Mouse (Mus musculus): ENCODE measurements around the gene Klhl31. TPM values are rescaled to one million over a fixed set of nuclear protein-coding genes. Genes with fewer than 3 reads are reported as not detected.

Gene Klhl31
- polyA plus RNA-seq, 1 experiment from 2014 or later, result 3.3 TPM

DNA sequence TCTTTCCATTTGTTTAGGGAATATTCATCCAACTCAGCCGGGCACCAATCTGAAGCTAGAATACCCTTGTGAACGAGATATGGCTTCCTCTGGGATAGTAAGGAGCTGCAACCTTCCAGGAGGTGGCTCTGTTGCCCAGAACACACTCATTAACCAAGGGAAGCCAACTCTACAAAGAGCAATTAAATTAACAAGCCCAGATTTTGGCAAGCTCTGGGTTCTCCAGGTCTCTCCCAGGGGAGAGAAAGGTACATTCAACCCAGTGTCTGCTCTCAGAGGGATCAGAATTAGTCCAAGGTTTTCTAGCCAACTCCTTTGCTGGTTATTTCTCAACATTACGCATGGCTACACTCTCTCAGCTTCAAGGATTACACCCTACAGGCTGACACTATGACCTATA lies 26.6 kb downstream of the Klhl31 start:
- 66% methylated on average over 3 of the region's 3 CpGs for WGBS

DNA sequence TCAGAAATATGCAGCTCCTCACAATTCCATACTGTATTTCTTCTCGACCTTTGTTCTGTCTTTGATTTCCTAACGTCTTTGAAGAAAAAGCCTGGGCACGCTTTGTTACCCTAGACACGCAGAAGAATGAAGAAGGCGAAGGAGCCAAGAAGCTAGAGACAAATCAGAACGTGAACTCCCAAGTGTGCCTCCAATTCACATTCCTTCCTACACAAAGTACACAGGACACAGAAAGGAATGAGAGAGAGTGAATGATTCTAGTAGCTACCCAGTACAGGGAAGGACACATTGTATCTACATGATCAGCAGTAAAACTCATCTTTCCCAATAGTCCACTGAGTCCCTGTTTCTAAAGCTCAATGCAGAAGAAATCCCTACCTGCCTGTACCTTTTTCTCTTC lies 33.8 kb downstream of the Klhl31 start:
- Histone ChIP-seq H3K36me3 (no peaks in the 10 kb centered on the region), H3K4me2 (no peak overlapping the region), H3K4me1 (replicated peaks) (no peaks in the 10 kb centered on the region), H3K4me3 (replicated peaks) (no peak overlapping the region), H3K27ac (no peak overlapping the region), H3K27me3 (no peaks in the 10 kb centered on the region), H3K9me3 (peaks cover 6% of the 10 kb centered on the region; the same call in 1 of the 2 replicates), H3K9ac (replicated peaks) (no peak overlapping the region)
- 83% methylated on average over 6 of the region's 6 CpGs for WGBS
- ATAC-seq (ENCODE audit: insufficient number of reproducible peaks, insufficient read depth, low FRiP score, low TSS enrichment, low read depth), result no peak

More for the DNA sequence above, 26.6 kb downstream of the Klhl31 start:
- no peaks in the 10 kb centered on the region for H3K36me3 ChIP-seq
- no peak for ATAC-seq (ENCODE audit: insufficient number of reproducible peaks, insufficient read depth, low FRiP score, low TSS enrichment, low read depth)
- H3K9ac ChIP-seq (replicated peaks), result no peak overlapping the region
- no peak overlapping the region for H3K4me3 ChIP-seq (replicated peaks)
- H3K4me1 ChIP-seq (replicated peaks), result no peaks in the 10 kb centered on the region
- H3K27me3 ChIP-seq, result no peaks in the 10 kb centered on the region
- H3K4me2 ChIP-seq, result no peak overlapping the region
- H3K9me3 ChIP-seq, result no peaks in the 10 kb centered on the region
- H3K27ac ChIP-seq, result no peak overlapping the region

DNA sequence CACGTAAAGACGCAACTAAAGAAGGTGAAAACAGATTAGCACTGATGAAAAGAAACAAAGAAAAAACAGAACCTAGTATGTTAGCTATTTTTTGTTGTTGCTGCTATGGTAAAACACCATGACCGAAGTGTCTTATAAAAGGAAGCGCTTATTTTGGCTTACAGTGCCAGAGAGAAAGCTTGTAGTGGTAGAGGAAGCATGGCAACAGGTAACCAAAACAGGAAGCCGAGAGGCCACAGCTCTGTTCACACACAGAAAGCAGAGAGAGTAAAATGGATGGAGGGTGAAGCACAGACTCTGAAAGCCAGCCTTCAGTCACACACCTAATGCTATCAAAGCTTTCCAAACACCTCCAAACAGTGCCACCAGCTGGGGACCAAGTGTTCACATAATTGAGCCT lies 34.7 kb downstream of the Klhl31 start:
- H3K4me3 ChIP-seq (replicated peaks), result no peak overlapping the region
- no peak overlapping the region for H3K27ac ChIP-seq
- H3K36me3 ChIP-seq, result no peaks in the 10 kb centered on the region
- no peaks in the 10 kb centered on the region for H3K27me3 ChIP-seq
- no peak overlapping the region for H3K9ac ChIP-seq (replicated peaks)
- ATAC-seq (ENCODE audit: insufficient number of reproducible peaks, insufficient read depth, low FRiP score, low TSS enrichment, low read depth), result no peak
- 94% methylated on average over 5 of the region's 5 CpGs for WGBS
- no peaks in the 10 kb centered on the region for H3K4me1 ChIP-seq (replicated peaks)
- peaks cover 6% of the 10 kb centered on the region; the same call in 1 of the 2 replicates for H3K9me3 ChIP-seq
- H3K4me2 ChIP-seq, result no peak overlapping the region

DNA sequence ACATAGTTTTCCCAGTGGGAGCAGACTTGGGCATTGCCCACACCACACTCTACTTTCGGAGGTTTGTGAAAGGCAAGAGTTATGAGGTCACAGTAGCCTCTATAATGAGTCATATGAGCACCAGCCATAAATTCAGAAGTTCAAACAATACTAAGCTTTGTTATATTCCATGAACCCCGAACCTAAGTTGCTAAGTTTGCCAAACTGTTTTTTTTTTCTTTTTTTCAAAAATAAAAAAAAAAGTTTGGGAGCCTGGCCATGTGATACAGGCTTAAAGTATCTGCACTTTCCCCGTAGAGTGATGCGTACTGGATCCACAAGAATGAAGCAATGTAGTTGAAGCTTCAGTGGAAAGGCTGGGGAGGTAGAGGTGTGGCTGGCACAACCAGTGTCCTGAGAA lies 36.9 kb downstream of the Klhl31 start:
- Histone ChIP-seq H3K36me3 (no peaks in the 10 kb centered on the region), H3K27ac (no peak overlapping the region), H3K4me1 (replicated peaks) (no peaks in the 10 kb centered on the region), H3K27me3 (no peaks in the 10 kb centered on the region), H3K4me3 (replicated peaks) (no peak overlapping the region), H3K9ac (replicated peaks) (no peak overlapping the region), H3K9me3 (peaks cover 6% of the 10 kb centered on the region; the same call in 1 of the 2 replicates), H3K4me2 (no peak overlapping the region)
- 82% methylated on average over 4 of the region's 4 CpGs for WGBS
- ATAC-seq (ENCODE audit: insufficient number of reproducible peaks, insufficient read depth, low FRiP score, low TSS enrichment, low read depth), result no peak

DNA sequence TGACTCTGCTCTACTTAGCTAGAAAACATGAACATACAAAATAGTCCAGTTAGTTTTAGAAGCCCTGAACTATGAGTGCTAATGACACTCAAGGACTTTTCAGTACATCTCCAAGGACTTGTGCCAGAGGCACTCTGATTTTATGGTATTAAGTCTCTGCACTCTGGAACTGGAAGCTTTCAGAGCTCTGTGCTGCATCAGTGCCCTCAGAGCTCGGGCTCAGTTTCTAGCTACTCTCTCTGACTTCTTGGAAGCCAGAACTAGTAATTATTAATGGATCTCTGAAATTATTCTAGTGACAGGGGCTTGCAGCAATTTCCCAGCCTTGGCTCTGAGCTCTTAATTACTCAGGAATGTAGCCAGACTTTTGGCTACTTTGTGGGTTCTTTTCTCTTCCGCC lies 37.7 kb downstream of the Klhl31 start:
- no peak for ATAC-seq (ENCODE audit: insufficient number of reproducible peaks, insufficient read depth, low FRiP score, low TSS enrichment, low read depth)
- 71% methylated on average over 2 of the region's 2 CpGs for WGBS
- H3K9me3 ChIP-seq, result peaks cover 6% of the 10 kb centered on the region; the same call in 1 of the 2 replicates

DNA sequence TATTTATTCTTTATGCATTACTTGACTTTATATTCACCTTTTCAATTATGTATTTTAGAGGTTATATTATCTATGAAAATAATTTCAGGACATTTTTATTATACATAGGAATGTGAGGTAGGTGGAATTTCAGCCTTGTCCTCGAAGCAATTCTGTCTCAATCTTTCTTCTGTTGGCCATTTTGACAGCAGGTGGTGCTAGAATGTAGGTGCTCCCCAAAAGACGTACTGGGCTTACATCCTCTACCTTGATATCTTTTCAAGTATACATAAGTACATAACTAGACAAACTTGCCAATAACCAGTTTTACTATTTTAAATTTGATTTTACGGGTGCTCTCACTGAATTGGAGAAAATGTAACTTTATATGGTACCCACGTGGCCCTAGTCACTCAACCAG lies 48.6 kb downstream of the Klhl31 start:
- Histone ChIP-seq H3K9ac (replicated peaks) (no peak overlapping the region), H3K27ac (no peak overlapping the region), H3K27me3 (no peaks in the 10 kb centered on the region), H3K4me2 (no peak overlapping the region), H3K9me3 (no peaks in the 10 kb centered on the region), H3K36me3 (no peaks in the 10 kb centered on the region), H3K4me1 (replicated peaks) (no peaks in the 10 kb centered on the region), H3K4me3 (replicated peaks) (no peak overlapping the region)
- no peak for ATAC-seq (ENCODE audit: insufficient number of reproducible peaks, insufficient read depth, low FRiP score, low TSS enrichment, low read depth)
- 80% methylated on average over 4 of the region's 4 CpGs for WGBS

More for the DNA sequence above, 37.7 kb downstream of the Klhl31 start:
- no peak overlapping the region for H3K4me2 ChIP-seq
- H3K4me1 ChIP-seq (replicated peaks), result no peaks in the 10 kb centered on the region
- H3K4me3 ChIP-seq (replicated peaks), result no peak overlapping the region
- no peaks in the 10 kb centered on the region for H3K27me3 ChIP-seq
- H3K9ac ChIP-seq (replicated peaks), result no peak overlapping the region
- H3K27ac ChIP-seq, result no peak overlapping the region
- no peaks in the 10 kb centered on the region for H3K36me3 ChIP-seq

DNA sequence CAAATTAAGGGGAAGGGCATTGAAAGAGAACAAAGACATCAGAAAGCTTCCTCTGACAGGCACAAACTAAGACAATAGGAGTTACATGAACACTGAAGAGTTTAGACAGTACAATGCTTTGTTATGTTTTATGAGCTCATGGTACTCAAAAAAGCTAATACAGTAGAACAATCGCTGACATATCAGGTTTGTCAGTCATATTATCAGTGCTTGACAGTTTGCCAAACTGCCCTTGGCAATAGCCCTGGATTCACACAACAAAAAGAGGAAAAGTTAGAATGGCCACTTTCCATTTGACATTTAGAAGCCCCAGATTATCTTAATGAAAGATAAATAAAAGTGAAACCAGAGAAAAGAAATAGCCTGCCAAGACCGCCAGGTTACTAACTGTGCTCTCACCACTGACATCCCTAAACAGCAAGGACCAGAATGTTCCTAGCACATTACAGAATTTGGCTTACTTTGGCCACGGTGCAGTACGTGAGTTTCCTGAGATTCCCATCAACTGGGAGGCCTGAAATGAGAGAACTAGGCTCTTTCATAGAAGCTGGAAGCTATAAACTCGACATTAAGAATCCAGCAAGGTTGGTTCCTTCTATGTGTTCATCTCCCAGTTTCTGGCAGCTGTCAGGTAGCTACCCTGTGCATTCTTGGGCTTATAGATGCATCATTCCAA lies 49.7 kb downstream of the Klhl31 start:
- Histone ChIP-seq H3K4me1 (replicated peaks) (no peaks in the 10 kb centered on the region), H3K4me2 (no peak overlapping the region), H3K9ac (replicated peaks) (no peak overlapping the region), H3K36me3 (no peaks in the 10 kb centered on the region), H3K9me3 (no peaks in the 10 kb centered on the region), H3K27ac (no peak overlapping the region), H3K4me3 (replicated peaks) (no peak overlapping the region), H3K27me3 (no peaks in the 10 kb centered on the region)
- ATAC-seq (ENCODE audit: insufficient number of reproducible peaks, insufficient read depth, low FRiP score, low TSS enrichment, low read depth), result no peak
- WGBS, result 86% methylated on average over 5 of the region's 5 CpGs

DNA sequence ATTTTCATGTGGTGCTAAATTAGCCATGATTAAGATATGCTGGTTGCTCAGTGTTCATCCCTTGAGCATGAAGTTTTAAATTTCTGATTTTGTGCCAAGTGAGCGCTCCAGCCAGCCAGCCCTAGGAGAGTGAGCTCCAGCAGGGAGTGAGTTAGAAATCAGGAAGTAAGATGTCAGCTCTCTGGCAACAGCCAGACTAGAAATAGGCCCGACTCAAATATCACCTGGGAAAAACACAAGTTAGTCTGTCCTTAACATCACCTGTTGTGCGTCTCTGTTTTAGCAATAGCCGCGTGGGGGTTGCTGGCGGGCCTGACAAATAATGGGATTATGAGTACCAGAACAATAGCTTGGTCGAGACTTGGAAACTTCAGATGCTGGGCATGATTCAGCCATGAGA lies 56.4 kb downstream of the Klhl31 start:
- H3K27me3 ChIP-seq, result no peaks in the 10 kb centered on the region
- H3K9me3 ChIP-seq, result no peaks in the 10 kb centered on the region
- H3K4me1 ChIP-seq (replicated peaks), result no peaks in the 10 kb centered on the region
- 87% methylated on average over 7 of the region's 7 CpGs for WGBS
- no peak for ATAC-seq (ENCODE audit: insufficient number of reproducible peaks, insufficient read depth, low FRiP score, low TSS enrichment, low read depth)
- no peak overlapping the region for H3K4me2 ChIP-seq
- H3K27ac ChIP-seq, result no peak overlapping the region
- no peak overlapping the region for H3K9ac ChIP-seq (replicated peaks)
- H3K36me3 ChIP-seq, result no peaks in the 10 kb centered on the region
- H3K4me3 ChIP-seq (replicated peaks), result no peak overlapping the region

DNA sequence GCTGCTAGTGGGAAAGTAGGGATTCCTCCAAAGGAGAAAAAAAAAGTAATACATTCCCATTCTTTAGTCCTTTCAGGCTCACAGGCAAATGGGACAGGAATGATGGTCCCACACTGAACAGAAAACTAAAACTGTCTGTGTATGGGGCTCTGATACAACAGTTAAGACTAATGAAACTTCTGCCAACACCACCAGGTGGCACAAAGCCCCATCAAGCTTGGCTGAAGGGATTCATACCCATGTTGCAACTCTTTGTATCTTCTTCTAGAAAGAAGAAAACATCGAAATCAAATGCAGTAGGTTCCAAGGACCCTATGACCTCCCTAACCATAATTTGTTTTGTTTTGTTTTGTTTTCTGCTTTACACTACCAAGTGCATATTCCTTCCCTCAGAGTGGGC lies 57.1 kb downstream of the Klhl31 start:
- H3K9me3 ChIP-seq, result no peaks in the 10 kb centered on the region
- WGBS, result 87% methylated on average over 1 of the region's 1 CpGs

DNA sequence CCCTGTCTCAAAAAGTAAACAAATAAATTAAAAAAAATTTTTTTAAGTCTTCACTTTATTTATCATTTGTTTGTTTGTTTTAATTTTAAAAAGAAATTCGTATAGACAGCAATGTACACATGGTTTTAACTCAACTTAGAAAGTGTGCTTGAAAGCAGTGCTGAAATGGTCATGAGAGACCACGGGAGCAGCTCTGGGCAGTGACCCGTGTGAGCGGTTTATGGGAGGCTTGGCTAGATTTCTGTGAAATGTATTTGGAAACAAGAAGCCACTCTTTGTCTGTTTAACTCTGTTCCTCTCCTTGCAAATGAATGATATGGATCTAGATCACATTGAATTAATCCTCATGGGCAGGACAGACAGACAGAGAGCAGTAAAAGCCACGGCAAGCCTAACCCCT lies 59.3 kb downstream of the Klhl31 start:
- Histone ChIP-seq H3K9ac (replicated peaks) (no peak overlapping the region), H3K4me2 (no peak overlapping the region), H3K4me1 (replicated peaks) (no peaks in the 10 kb centered on the region), H3K4me3 (replicated peaks) (no peak overlapping the region), H3K27ac (no peak overlapping the region), H3K27me3 (no peaks in the 10 kb centered on the region), H3K9me3 (no peaks in the 10 kb centered on the region), H3K36me3 (no peaks in the 10 kb centered on the region)
- 78% methylated on average over 5 of the region's 5 CpGs for WGBS
- ATAC-seq (ENCODE audit: insufficient number of reproducible peaks, insufficient read depth, low FRiP score, low TSS enrichment, low read depth), result no peak

More for the DNA sequence above, 57.1 kb downstream of the Klhl31 start:
- no peaks in the 10 kb centered on the region for H3K4me1 ChIP-seq (replicated peaks)
- H3K4me2 ChIP-seq, result no peak overlapping the region
- no peak overlapping the region for H3K27ac ChIP-seq
- H3K9ac ChIP-seq (replicated peaks), result no peak overlapping the region
- H3K27me3 ChIP-seq, result no peaks in the 10 kb centered on the region
- no peaks in the 10 kb centered on the region for H3K36me3 ChIP-seq
- no peak for ATAC-seq (ENCODE audit: insufficient number of reproducible peaks, insufficient read depth, low FRiP score, low TSS enrichment, low read depth)
- no peak overlapping the region for H3K4me3 ChIP-seq (replicated peaks)

DNA sequence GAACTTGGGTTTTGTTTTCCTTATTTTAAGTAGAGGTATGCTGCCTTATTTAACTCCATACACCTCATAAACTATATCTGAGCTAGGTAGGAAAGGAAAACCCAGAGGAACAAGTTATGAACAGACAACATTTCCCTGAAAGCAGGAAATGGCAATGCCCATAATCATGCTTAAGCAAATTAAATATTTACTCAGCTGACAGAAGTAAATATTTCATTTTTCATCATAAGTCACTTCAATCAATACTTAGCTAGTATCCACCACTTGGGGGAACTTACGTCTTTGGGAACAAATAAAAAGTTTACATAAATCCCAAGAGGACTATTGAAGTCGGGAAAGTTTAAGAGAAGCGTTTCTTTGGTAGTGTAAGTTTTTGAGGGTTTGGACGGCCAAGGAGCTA lies 67.2 kb downstream of the Klhl31 start:
- no peaks in the 10 kb centered on the region for H3K27me3 ChIP-seq
- 72% methylated on average over 4 of the region's 4 CpGs for WGBS
- ATAC-seq (ENCODE audit: insufficient number of reproducible peaks, insufficient read depth, low FRiP score, low TSS enrichment, low read depth), result no peak
- no peaks in the 10 kb centered on the region for H3K4me1 ChIP-seq (replicated peaks)
- H3K36me3 ChIP-seq, result no peaks in the 10 kb centered on the region
- no peak overlapping the region for H3K4me3 ChIP-seq (replicated peaks)
- H3K4me2 ChIP-seq, result no peak overlapping the region
- no peak overlapping the region for H3K9ac ChIP-seq (replicated peaks)
- no peak overlapping the region for H3K27ac ChIP-seq
- H3K9me3 ChIP-seq, result no peaks in the 10 kb centered on the region

DNA sequence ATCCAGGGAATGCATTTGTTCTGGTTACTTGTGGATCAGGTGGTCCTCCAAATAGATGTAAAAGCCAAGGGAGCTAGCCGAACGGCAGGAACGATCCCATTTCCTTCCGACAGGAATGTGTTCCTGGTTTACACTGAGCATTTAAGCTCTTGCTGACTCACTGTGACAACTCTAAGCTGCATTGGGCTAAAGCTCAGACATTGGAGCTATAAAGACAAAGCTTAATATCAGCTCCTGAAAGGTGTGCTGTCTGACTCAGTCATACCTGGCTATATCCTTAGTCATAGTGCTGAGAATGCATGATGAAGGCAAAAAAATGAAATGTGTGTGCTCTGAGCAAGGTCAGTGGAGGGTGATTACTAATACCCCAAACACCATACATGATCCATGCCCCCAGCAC lies 67.8 kb downstream of the Klhl31 start:
- no peak for ATAC-seq (ENCODE audit: insufficient number of reproducible peaks, insufficient read depth, low FRiP score, low TSS enrichment, low read depth)
- 79% methylated on average over 4 of the region's 4 CpGs for WGBS
- H3K4me2 ChIP-seq, result no peak overlapping the region

More for the DNA sequence above, 67.8 kb downstream of the Klhl31 start:
- Histone ChIP-seq H3K9ac (replicated peaks) (no peak overlapping the region), H3K27me3 (no peaks in the 10 kb centered on the region), H3K9me3 (no peaks in the 10 kb centered on the region), H3K27ac (no peak overlapping the region), H3K36me3 (no peaks in the 10 kb centered on the region), H3K4me3 (replicated peaks) (no peak overlapping the region), H3K4me1 (replicated peaks) (no peaks in the 10 kb centered on the region)

All from limb, embryonic 12.5 days (tissue).